Comparison of ENCODE assay signal across 22 mouse cellular contexts in genomic region chr6:120452384-120453102, GRCm38 (mm10). TPM values are rescaled to one million over a fixed set of nuclear protein-coding genes. Genes with fewer than 3 reads are reported as not detected.
DNase-seq lines count a peak whose midpoint lies in the region; ATAC-seq and TF ChIP-seq lines count a peak whose summit lies in the region.
"Had no signal": no experiment of that assay in that cellular context is flagged by ENCODE, and none has a peak within 500 bp of the region (broad histone marks: within the 10 kb centered on the region; RNA-seq: fewer than 3 reads in every experiment).

No protein-coding gene starts in this region.

- H3K9me3 ChIP-seq in CH12.LX (replicated peaks; ENCODE audit: low read length) = no peaks in the 10 kb centered on the region
- H3K9me3 ChIP-seq in liver, embryonic 12.5 days (replicated peaks) = no peaks in the 10 kb centered on the region
- H3K9me3 ChIP-seq: embryonic facial prominence, embryonic 15.5 days; heart, embryonic 13.5 days; hindbrain, embryonic 15.5 days; midbrain, embryonic 12.5 days; neural tube, embryonic 15.5 days had no signal

- H3K27me3 ChIP-seq in CH12.LX (replicated peaks) = no peaks in the 10 kb centered on the region
- H3K27me3 ChIP-seq in liver, embryonic 12.5 days (replicated peaks) = no peaks in the 10 kb centered on the region
- no peaks in the 10 kb centered on the region for H3K27me3 ChIP-seq in myocyte (ENCODE audit: control insufficient read depth, insufficient read depth, insufficient read length)
- H3K27me3 ChIP-seq: embryonic facial prominence, embryonic 15.5 days; heart, embryonic 13.5 days; hindbrain, embryonic 15.5 days; midbrain, embryonic 12.5 days; neural tube, embryonic 15.5 days had no signal

- dilution Hi-C loops in CH12.LX (cut with MboI; ENCODE audit: extremely low pct_ligation_motif_present, extremely low pct_unique_long_range_greater_than_20kb, low sequenced_read_pairs) = no loop called here

- 0 out of 2 replicates have a peak, but pooled peaks have one; percentile 2 for ATAC-seq in liver, embryonic 12.5 days
- ATAC-seq: forebrain, postnatal 0 days; intestine, embryonic 16.5 days had no signal

- TF ChIP-seq RAD21 in CH12.LX (IDR thresholded peaks at IDR 0.05; ENCODE audit: low read depth, low read length) = no peak; the same call in 1 of the 2 replicates

- H3K4me2 ChIP-seq in CH12.LX (ENCODE audit: insufficient read depth, low read depth, poor library complexity, severe bottlenecking) (0 out of 2 replicates have a peak overlapping the region, but pooled peaks have one; percentile 14), myocyte (ENCODE audit: low read depth) (peak overlapping the region; percentile 51)
- H3K4me2 ChIP-seq in liver, embryonic 12.5 days = no peak overlapping the region
- H3K4me2 ChIP-seq: embryonic facial prominence, embryonic 15.5 days; heart, embryonic 13.5 days; hindbrain, embryonic 15.5 days; midbrain, embryonic 12.5 days; neural tube, embryonic 15.5 days had no signal

- no peak overlapping the region for H3ac ChIP-seq in myocyte (ENCODE audit: control insufficient read depth, insufficient read length)

- in situ Hi-C loops in CH12.LX (cut with MboI; ENCODE audit: low pct_ligation_motif_present, low pct_unique_long_range_greater_than_20kb, low sequenced_read_pairs) = no loop called here

- peak; percentile 56 for DNase-seq in A20 (ENCODE audit: low read depth, low spot score)
- DNase-seq in CH12.LX (ENCODE audit: extremely low read depth) = peak; percentile 61
- DNase-seq in cerebellum, adult 11 months = no peak
- no peak for DNase-seq in left cerebral cortex, postnatal 4 days
- DNase-seq in adrenal gland, adult 2 months = no peak
- DNase-seq: cerebellum, postnatal 14 days; forebrain, postnatal 0 days; lung, adult 18-20 months; right cerebral cortex, postnatal 25 days had no signal

- TF ChIP-seq CTCF in CH12.LX (conservative IDR thresholded peaks at IDR 0.05 in 1 of 2, IDR thresholded peaks at IDR 0.05 in 1 of 2; ENCODE audit: low read depth in 2 of 2, low read length in 2 of 2) = peak in 1 of 2 experiments; percentile 47; a peak in 2 of 4 replicates

- H3K79me2 ChIP-seq in CH12.LX (replicated peaks; ENCODE audit: control insufficient read depth, extremely low read depth, insufficient read depth, poor library complexity, severe bottlenecking) (no peaks in the 10 kb centered on the region), myocyte (ENCODE audit: control insufficient read depth, insufficient read depth) (no peaks in the 10 kb centered on the region)

- peaks cover 18 to 24% of the 10 kb centered on the region in 2 experiments for H3K4me1 ChIP-seq in CH12.LX (ENCODE audit: control insufficient read depth in 1 of 2, insufficient read depth in 2 of 2)
- H3K4me1 ChIP-seq in liver, embryonic 12.5 days = peaks cover 36% of the 10 kb centered on the region
- H3K4me1 ChIP-seq: embryonic facial prominence, embryonic 15.5 days; hindbrain, embryonic 15.5 days; midbrain, embryonic 12.5 days; neural tube, embryonic 15.5 days had no signal

- WGBS in liver, embryonic 12.5 days (ENCODE audit: insufficient replicate concordance) = 37% methylated on average over 11 of the region's 11 CpGs

- H3K4me3 ChIP-seq in CH12.LX (replicated peaks in 1 of 3; ENCODE audit: low read depth in 2 of 3, low read length in 2 of 3, poor library complexity in 1 of 3) (no peak overlapping the region), myocyte (no peak overlapping the region)
- no peak overlapping the region for H3K4me3 ChIP-seq in liver, embryonic 12.5 days
- H3K4me3 ChIP-seq: embryonic facial prominence, embryonic 15.5 days; heart, embryonic 13.5 days; hindbrain, embryonic 15.5 days; midbrain, embryonic 12.5 days; neural tube, embryonic 15.5 days had no signal

- H3K27ac ChIP-seq in CH12.LX (ENCODE audit: insufficient read depth, low read depth) = no peak overlapping the region
- H3K27ac ChIP-seq in liver, embryonic 12.5 days = no peak overlapping the region
- H3K27ac ChIP-seq: embryonic facial prominence, embryonic 15.5 days; heart, embryonic 13.5 days; hindbrain, embryonic 15.5 days; kidney, postnatal 0 days; midbrain, embryonic 12.5 days; neural tube, embryonic 15.5 days; stomach, postnatal 0 days had no signal

- intact Hi-C loops in left cerebral cortex, postnatal 4 days (cut with DNase I) = no loop called here

- no peaks in the 10 kb centered on the region for H3K36me3 ChIP-seq in CH12.LX (replicated peaks in 1 of 2; ENCODE audit: control insufficient read depth in 1 of 2, insufficient read depth in 1 of 2, low read length in 1 of 2)
- no peaks in the 10 kb centered on the region for H3K36me3 ChIP-seq in liver, embryonic 12.5 days
- H3K36me3 ChIP-seq in myocyte (ENCODE audit: control insufficient read depth, insufficient read depth) = no peaks in the 10 kb centered on the region
- H3K36me3 ChIP-seq: embryonic facial prominence, embryonic 15.5 days; heart, embryonic 13.5 days; hindbrain, embryonic 15.5 days; midbrain, embryonic 12.5 days; neural tube, embryonic 15.5 days had no signal

- no peak for TF ChIP-seq EP300 in CH12.LX (IDR thresholded peaks at IDR 0.05; ENCODE audit: low read length)

- TF ChIP-seq POLR2A in CH12.LX (IDR thresholded peaks at IDR 0.05; ENCODE audit: low read depth, low read length) = no peak
- TF ChIP-seq POLR2A in myocyte (IDR thresholded peaks at IDR 0.05; ENCODE audit: insufficient read length, low read depth) = no peak

- H3K9ac ChIP-seq in CH12.LX (ENCODE audit: insufficient read depth, low read depth) = no peak overlapping the region
- no peak overlapping the region for H3K9ac ChIP-seq in liver, embryonic 12.5 days
- H3K9ac ChIP-seq: embryonic facial prominence, embryonic 15.5 days; forebrain, postnatal 0 days; heart, embryonic 13.5 days; hindbrain, embryonic 15.5 days; midbrain, embryonic 12.5 days; neural tube, embryonic 15.5 days had no signal

TF ChIP-seq in CH12.LX, 34 proteins besides CTCF, POLR2A, EP300 and RAD21 (continues in another document):
- TF ChIP-seq TBP (conservative IDR thresholded peaks at IDR 0.05; ENCODE audit: low read depth, low read length) = 0 out of 2 replicates have a peak, but pooled peaks have one; percentile 56
- TF ChIP-seq BHLHE40 (IDR thresholded peaks at IDR 0.05; ENCODE audit: low read depth, low read length) = peak; percentile 84
- TF ChIP-seq JUND (conservative IDR thresholded peaks at IDR 0.05; ENCODE audit: low read depth, low read length) = no peak
- no peak for TF ChIP-seq JUN (IDR thresholded peaks at IDR 0.05; ENCODE audit: insufficient read depth, low read depth, low read length)
- TF ChIP-seq KAT2A (IDR thresholded peaks at IDR 0.05; ENCODE audit: insufficient replicate concordance, low read length) = no peak
- no peak for TF ChIP-seq ZMIZ1 (IDR thresholded peaks at IDR 0.05; ENCODE audit: low read depth, low read length)
- TF ChIP-seq UBTF (IDR thresholded peaks at IDR 0.05; ENCODE audit: low read depth, low read length) = no peak
- TF ChIP-seq E2F4 (IDR thresholded peaks at IDR 0.05; ENCODE audit: insufficient replicate concordance, low read depth, low read length) = no peak
- 0 out of 2 replicates have a peak, but pooled peaks have one; percentile 29 for TF ChIP-seq MAZ (IDR thresholded peaks at IDR 0.05; ENCODE audit: low read depth, low read length)
- 0 out of 2 replicates have a peak, but pooled peaks have one; percentile 28 for TF ChIP-seq ELF1 (IDR thresholded peaks at IDR 0.05; ENCODE audit: low read depth, low read length)
- no peak for TF ChIP-seq MXI1 (IDR thresholded peaks at IDR 0.05; ENCODE audit: low read depth, low read length)
- TF ChIP-seq ZKSCAN1 (IDR thresholded peaks at IDR 0.05; ENCODE audit: borderline replicate concordance, low read depth, low read length) = no peak

TF ChIP-seq in myocyte, 11 proteins besides CTCF, POLR2A, EP300 and RAD21:
- TF ChIP-seq MYOD1 (IDR thresholded peaks at IDR 0.05; ENCODE audit: control insufficient read depth in 1 of 3, insufficient read length in 2 of 3, low read depth in 2 of 3) = peak in 1 of 3 experiments; percentile 42
- TF ChIP-seq MYOG (IDR thresholded peaks at IDR 0.05; ENCODE audit: control insufficient read depth in 1 of 3, insufficient read depth in 1 of 3, insufficient read length in 2 of 3, low read depth in 2 of 3) = no peak

RNA-seq across cellular contexts. Expression of gene Il17ra, which starts 10.5 kb away (rescaled TPM):
- total RNA-seq in CH12.LX (2012; rRNA removed) (13.5 and 13.6 TPM in 2 replicates), CH12.LX (2014; rRNA removed) (13.8 and 14.0 TPM in 2 replicates)
- polyA plus RNA-seq in CH12.LX (2012; ENCODE audit: insufficient read length, low read depth) (21.2 and 23.9 TPM in 2 replicates), myocyte (2012; fragmentation: generic; extraction: Trizol) (12.0 TPM)
- 13.3 and 14.8 TPM in 2 replicates for polyA plus RNA-seq in liver, embryonic 12.5 days (2016; fragmentation: Nextera tagmentation; extraction: Ambion mirVana)
- total RNA-seq in left cerebral cortex, postnatal 4 days (2021) = 1 to 10 TPM; 3.3 to 4.1 TPM
- total RNA-seq in adrenal gland, adult 2 months (2021) = 10 to 100 TPM in 1 of 2 experiments, 1 to 10 TPM in 1; 8.7 to 10.5 TPM
- 9.2 and 15.1 TPM in 2 replicates for polyA plus RNA-seq in adrenal gland, adult 2 months (2012; rRNA removed)

RNA-seq across cellular contexts. Expression of gene Tmem121b, which starts 41.1 kb away (rescaled TPM):
- not detected in 2 replicates for total RNA-seq in CH12.LX (2012; rRNA removed)
- not detected in 2 replicates for total RNA-seq in CH12.LX (2014; rRNA removed)
- polyA plus RNA-seq in CH12.LX (2012; ENCODE audit: insufficient read length, low read depth) = not detected in 2 replicates
- 0.02 TPM in 1 of 2 replicates, not detected in the other for polyA plus RNA-seq in liver, embryonic 12.5 days (2016; fragmentation: Nextera tagmentation; extraction: Ambion mirVana)
- polyA plus RNA-seq in myocyte (2012; fragmentation: generic; extraction: Trizol) = 0.01 TPM
- total RNA-seq in left cerebral cortex, postnatal 4 days (2021) = 10 to 100 TPM; 28.9 to 29.6 TPM
- total RNA-seq in adrenal gland, adult 2 months (2021) = under 1 TPM; 0.06 to 0.10 TPM
- polyA plus RNA-seq in adrenal gland, adult 2 months (2012; rRNA removed) = 0.03 and 0.12 TPM in 2 replicates
- total RNA-seq: gastrocnemius, adult 18-20 months; heart, adult 18-20 months; heart, postnatal 25 days had no signal

Comparison
In these comparisons a context has a peak if more than half of its experiments do, and no peak if none do; other contexts are left out.
1. DNase-seq: peak in A20 (single experiment) and CH12.LX (single experiment); none in cerebellum, adult 11 months (single experiment), left cerebral cortex, postnatal 4 days (single experiment) and adrenal gland, adult 2 months (single experiment).